Comparison of ENCODE assay signal across 10 mouse cellular contexts in genomic region chr10:70788814-70789452, GRCm38 (mm10).
DNase-seq lines count a peak whose midpoint lies in the region; ATAC-seq and TF ChIP-seq lines count a peak whose summit lies in the region.
"Had no signal": no experiment of that assay in that cellular context is flagged by ENCODE, and none has a peak within 500 bp of the region (broad histone marks: within the 10 kb centered on the region; RNA-seq: fewer than 3 reads in every experiment).

No protein-coding gene starts in this region.

- peak; percentile 20 for DNase-seq in forebrain, embryonic 10.5 days (ENCODE audit: extremely low spot score, low spot score)
- no peak for DNase-seq in forebrain, embryonic 11.5 days (ENCODE audit: low spot score)
- peak; percentile 38 to 47 for DNase-seq in cerebellum, adult 2 months
- peak; percentile 48 for DNase-seq in hindbrain, embryonic 10.5 days (ENCODE audit: low spot score)
- DNase-seq in lung, adult 2 months = no peak
- no peak for DNase-seq in spleen, postnatal 4 days (ENCODE audit: low spot score in 2 of 2)
- DNase-seq: gastrocnemius, postnatal 14 days; lung, postnatal 14 days had no signal

- WGBS in forebrain, embryonic 10.5 days = 69% methylated on average over 7 of the region's 7 CpGs
- WGBS in forebrain, embryonic 11.5 days = 63% methylated on average over 7 of the region's 7 CpGs
- 16% methylated on average over 7 of the region's 7 CpGs for WGBS in cerebellum, adult 2 months
- WGBS in hindbrain, embryonic 10.5 days = 56% methylated on average over 7 of the region's 7 CpGs
- 29% methylated on average over 7 of the region's 7 CpGs for WGBS in midbrain, embryonic 16.5 days
- WGBS in lung, adult 2 months = 62% methylated on average over 7 of the region's 7 CpGs
- WGBS in heart, embryonic 11.5 days (ENCODE audit: insufficient replicate concordance) = 58% methylated on average over 7 of the region's 7 CpGs

- no peaks in the 10 kb centered on the region for H3K9me3 ChIP-seq in forebrain, embryonic 10.5 days
- H3K9me3 ChIP-seq in forebrain, embryonic 11.5 days (ENCODE audit: control insufficient read depth, low read length) = no peaks in the 10 kb centered on the region
- H3K9me3 ChIP-seq in hindbrain, embryonic 10.5 days = no peaks in the 10 kb centered on the region
- no peaks in the 10 kb centered on the region for H3K9me3 ChIP-seq in midbrain, embryonic 16.5 days (replicated peaks; ENCODE audit: control insufficient read depth, low read length, poor library complexity, severe bottlenecking)
- H3K9me3 ChIP-seq in heart, embryonic 11.5 days (replicated peaks; ENCODE audit: control insufficient read depth, low read length) = no peaks in the 10 kb centered on the region

- TF ChIP-seq CTCF in cerebellum, adult 2 months (IDR thresholded peaks at IDR 0.05; ENCODE audit: borderline replicate concordance, insufficient read depth, low read depth, low read length) = no peak
- no peak for TF ChIP-seq CTCF in lung, adult 2 months (IDR thresholded peaks at IDR 0.05; ENCODE audit: insufficient read depth, low read length)

- no peaks in the 10 kb centered on the region for H3K36me3 ChIP-seq in forebrain, embryonic 10.5 days (replicated peaks)
- no peaks in the 10 kb centered on the region for H3K36me3 ChIP-seq in forebrain, embryonic 11.5 days (ENCODE audit: control insufficient read depth, insufficient read depth, low read length)
- no peaks in the 10 kb centered on the region for H3K36me3 ChIP-seq in hindbrain, embryonic 10.5 days
- no peaks in the 10 kb centered on the region for H3K36me3 ChIP-seq in midbrain, embryonic 16.5 days (ENCODE audit: control insufficient read depth, insufficient read depth, low read length)
- H3K36me3 ChIP-seq in heart, embryonic 11.5 days (ENCODE audit: control insufficient read depth, insufficient read depth, low read length) = no peaks in the 10 kb centered on the region

- H3K27ac ChIP-seq in forebrain, embryonic 10.5 days = no peak overlapping the region
- H3K27ac ChIP-seq in forebrain, embryonic 11.5 days (ENCODE audit: low read depth, low read length) = no peak overlapping the region
- no peak overlapping the region for H3K27ac ChIP-seq in cerebellum, adult 2 months (ENCODE audit: insufficient read depth, low read length)
- H3K27ac ChIP-seq in hindbrain, embryonic 10.5 days = 0 out of 2 replicates have a peak overlapping the region, but pooled peaks have one; percentile 12
- peak overlapping the region; percentile 80 for H3K27ac ChIP-seq in midbrain, embryonic 16.5 days (ENCODE audit: low read length)
- H3K27ac ChIP-seq in heart, embryonic 11.5 days (ENCODE audit: low read depth, low read length) = no peak overlapping the region

- ATAC-seq in forebrain, embryonic 11.5 days (replicated peaks; ENCODE audit: low FRiP score) = no peak
- peak; percentile 94 for ATAC-seq in midbrain, embryonic 16.5 days
- ATAC-seq in heart, embryonic 11.5 days (replicated peaks; ENCODE audit: insufficient number of reproducible peaks, low FRiP score, low TSS enrichment) = no peak

- no peak overlapping the region for H3K4me2 ChIP-seq in forebrain, embryonic 11.5 days (ENCODE audit: low read depth, low read length, severe bottlenecking)
- peak overlapping the region; percentile 26 for H3K4me2 ChIP-seq in midbrain, embryonic 16.5 days (ENCODE audit: low read length)
- no peak overlapping the region for H3K4me2 ChIP-seq in heart, embryonic 11.5 days

- H3K4me1 ChIP-seq in forebrain, embryonic 10.5 days = peaks cover 6% of the 10 kb centered on the region; the same call in 1 of the 2 replicates
- no peaks in the 10 kb centered on the region for H3K4me1 ChIP-seq in forebrain, embryonic 11.5 days (replicated peaks; ENCODE audit: control insufficient read depth, insufficient read depth, low read length)
- H3K4me1 ChIP-seq in cerebellum, adult 2 months (ENCODE audit: control insufficient read depth, insufficient read depth, low read length) = no peaks in the 10 kb centered on the region; the same call in 1 of the 2 replicates
- H3K4me1 ChIP-seq in hindbrain, embryonic 10.5 days (replicated peaks) = peaks cover 11% of the 10 kb centered on the region
- H3K4me1 ChIP-seq in midbrain, embryonic 16.5 days (ENCODE audit: control insufficient read depth, insufficient read depth, low read length) = peaks cover 17% of the 10 kb centered on the region
- no peaks in the 10 kb centered on the region for H3K4me1 ChIP-seq in lung, adult 2 months (ENCODE audit: control insufficient read depth, insufficient read depth, low read length)
- H3K4me1 ChIP-seq in heart, embryonic 11.5 days (ENCODE audit: control insufficient read depth, insufficient read depth, low read length) = no peaks in the 10 kb centered on the region

- no peak overlapping the region for H3K9ac ChIP-seq in forebrain, embryonic 11.5 days (ENCODE audit: low read length)
- no peak overlapping the region for H3K9ac ChIP-seq in midbrain, embryonic 16.5 days (ENCODE audit: low read depth, low read length)
- no peak overlapping the region for H3K9ac ChIP-seq in heart, embryonic 11.5 days (ENCODE audit: low read depth, low read length)

- H3K4me3 ChIP-seq in forebrain, embryonic 10.5 days = no peak overlapping the region
- no peak overlapping the region for H3K4me3 ChIP-seq in forebrain, embryonic 11.5 days (ENCODE audit: low read depth, low read length)
- no peak overlapping the region for H3K4me3 ChIP-seq in cerebellum, adult 2 months (replicated peaks; ENCODE audit: insufficient read depth, low read depth, low read length)
- H3K4me3 ChIP-seq in hindbrain, embryonic 10.5 days = no peak overlapping the region
- no peak overlapping the region for H3K4me3 ChIP-seq in midbrain, embryonic 16.5 days (ENCODE audit: low read depth, low read length)
- no peak overlapping the region for H3K4me3 ChIP-seq in lung, adult 2 months (replicated peaks; ENCODE audit: extremely low read depth, low read depth, low read length)
- no peak overlapping the region for H3K4me3 ChIP-seq in heart, embryonic 11.5 days (ENCODE audit: low read depth, low read length)

- no peak for TF ChIP-seq POLR2A in cerebellum, adult 2 months (IDR thresholded peaks at IDR 0.05; ENCODE audit: borderline replicate concordance, insufficient read depth, low read length)
- no peak for TF ChIP-seq POLR2A in lung, adult 2 months (IDR thresholded peaks at IDR 0.05; ENCODE audit: borderline replicate concordance, extremely low read depth, low read depth, low read length)

- no peaks in the 10 kb centered on the region for H3K27me3 ChIP-seq in forebrain, embryonic 10.5 days (ENCODE audit: poor library complexity, severe bottlenecking)
- H3K27me3 ChIP-seq in forebrain, embryonic 11.5 days (ENCODE audit: control insufficient read depth, insufficient read depth, low read length) = no peaks in the 10 kb centered on the region
- no peaks in the 10 kb centered on the region; the same call in 1 of the 2 replicates for H3K27me3 ChIP-seq in cerebellum, adult 2 months (ENCODE audit: control insufficient read depth, insufficient read depth, low read length)
- no peaks in the 10 kb centered on the region for H3K27me3 ChIP-seq in hindbrain, embryonic 10.5 days (ENCODE audit: insufficient read depth, poor library complexity, severe bottlenecking)
- H3K27me3 ChIP-seq in midbrain, embryonic 16.5 days (ENCODE audit: control insufficient read depth, insufficient read depth, low read depth, low read length) = no peaks in the 10 kb centered on the region
- H3K27me3 ChIP-seq in heart, embryonic 11.5 days (ENCODE audit: control insufficient read depth, insufficient read depth, low read length) = no peaks in the 10 kb centered on the region

Comparison
In these comparisons a context has a peak if more than half of its experiments do, and no peak if none do; other contexts are left out.
1. DNase-seq: peak in forebrain, embryonic 10.5 days (single experiment), cerebellum, adult 2 months (2 of 2) and hindbrain, embryonic 10.5 days (single experiment); none in forebrain, embryonic 11.5 days (single experiment), lung, adult 2 months (single experiment) and spleen, postnatal 4 days (0 of 2).
2. H3K27ac ChIP-seq: peak in hindbrain, embryonic 10.5 days (single experiment) and midbrain, embryonic 16.5 days (single experiment); none in forebrain, embryonic 10.5 days (single experiment), forebrain, embryonic 11.5 days (single experiment), cerebellum, adult 2 months (single experiment) and heart, embryonic 11.5 days (single experiment).